Mouse (Mus musculus): ENCODE data around the gene Socs2.

- TF ChIP-seq POLR2A (IDR thresholded peaks at IDR 0.05; ENCODE audit: insufficient read depth, low read length) (no peak), CTCF (IDR thresholded peaks at IDR 0.05; ENCODE audit: low read depth, low read length) (no peak), EP300 (IDR thresholded peaks at IDR 0.05; ENCODE audit: insufficient read depth, low read depth, low read length) (no peak)
Measured at GRCm38 (mm10) chr10:95354673-95355072, 62.3 kb downstream of the Socs2 start.

Data from ES-Bruce4 (cell line).